Mouse (Mus musculus) left cerebral cortex, postnatal 14 days (tissue): ENCODE data around the gene Susd2. TPM values are rescaled to one million over a fixed set of nuclear protein-coding genes. Genes with fewer than 3 reads are reported as not detected.

Experiments used
- DNase-seq, 2 experiments: peaks; one replicate each; pipeline ENCODE4 v3.0.0; 2021 to 2022; ENCODE audit warnings: low spot score in 2 of 2, mixed read lengths in 1 of 2
- intact Hi-C: fragments of 180-260 bp; cut with DNase I; formaldehyde crosslinking; loops from one replicate; pipeline ENCODE4 v1.15.1; 2025
- total RNA-seq, 2 experiments: library from RNA; stranded (reverse); gene quantifications; 2 replicates each; pipeline ENCODE4 v1.2.3; 2021

Gene Susd2
- total RNA-seq, 2 experiments from 2014 or later = 4.3 to 4.8 TPM

DNA sequence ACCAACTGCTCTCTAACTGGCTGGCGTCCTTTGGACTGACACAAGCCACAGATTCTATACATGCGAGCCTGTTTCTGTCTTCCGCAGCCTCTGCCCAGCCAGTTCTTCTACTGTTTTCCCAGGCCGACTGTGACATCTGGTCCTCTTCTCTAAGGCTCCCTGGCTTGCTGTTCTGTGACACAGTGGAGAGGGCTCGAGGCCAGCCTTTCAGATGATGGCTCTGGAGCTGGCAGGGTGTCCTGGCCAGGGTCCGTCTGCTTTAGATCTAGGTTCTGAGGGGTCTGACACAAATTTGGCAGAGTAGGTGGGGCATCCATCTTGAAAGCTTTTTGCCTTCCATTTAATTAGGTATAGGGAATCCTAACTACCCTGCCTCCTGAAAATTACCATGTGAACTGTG is 17.6 kb upstream of the Susd2 start:
- DNase-seq = no peak
- intact Hi-C loops = no loop called here

DNA sequence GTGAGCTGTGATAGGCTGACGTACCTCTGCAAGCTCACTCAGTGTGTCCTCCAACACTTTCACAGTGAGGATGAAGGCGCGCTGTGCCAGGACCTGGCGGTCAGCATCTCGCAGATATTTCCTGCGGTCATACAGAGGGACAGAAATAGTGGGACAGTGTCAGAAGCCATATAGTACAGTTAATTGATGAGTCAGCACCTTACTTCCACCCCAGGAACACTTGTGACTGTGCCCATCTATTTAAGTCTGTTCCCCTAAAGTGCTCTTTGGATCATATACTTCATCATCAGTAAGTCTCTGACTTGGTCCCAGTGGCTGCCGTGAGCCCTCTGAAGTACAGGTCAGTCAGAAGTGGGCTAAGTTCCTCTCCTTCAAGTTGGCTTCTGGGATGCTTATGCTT is 14.0 kb upstream of the Susd2 start:
- intact Hi-C loops = no loop called here

DNA sequence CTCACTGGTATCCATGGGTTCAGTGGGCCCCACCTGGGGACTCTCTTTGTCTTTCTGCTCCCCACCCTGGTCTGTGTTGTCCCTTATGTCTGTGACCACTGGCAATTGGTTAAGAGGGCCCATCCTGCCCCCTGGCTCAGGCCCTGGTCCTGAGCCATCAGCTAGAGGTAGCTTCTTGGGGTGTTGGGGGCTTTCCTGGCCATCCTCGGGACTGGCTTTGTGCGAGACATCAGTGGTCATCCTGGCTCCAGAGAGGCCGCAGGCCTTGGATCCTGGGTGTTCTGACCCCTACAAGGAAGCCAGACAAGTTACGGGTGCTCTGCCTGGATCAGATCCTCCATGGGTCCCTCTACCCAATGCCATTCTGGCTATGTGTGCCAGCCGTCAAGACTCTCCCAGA is 13.4 kb upstream of the Susd2 start:
- DNase-seq = no peak
- intact Hi-C loops = no loop called here

More for the DNA sequence above, 14.0 kb upstream of the Susd2 start:
- no peak for DNase-seq

DNA sequence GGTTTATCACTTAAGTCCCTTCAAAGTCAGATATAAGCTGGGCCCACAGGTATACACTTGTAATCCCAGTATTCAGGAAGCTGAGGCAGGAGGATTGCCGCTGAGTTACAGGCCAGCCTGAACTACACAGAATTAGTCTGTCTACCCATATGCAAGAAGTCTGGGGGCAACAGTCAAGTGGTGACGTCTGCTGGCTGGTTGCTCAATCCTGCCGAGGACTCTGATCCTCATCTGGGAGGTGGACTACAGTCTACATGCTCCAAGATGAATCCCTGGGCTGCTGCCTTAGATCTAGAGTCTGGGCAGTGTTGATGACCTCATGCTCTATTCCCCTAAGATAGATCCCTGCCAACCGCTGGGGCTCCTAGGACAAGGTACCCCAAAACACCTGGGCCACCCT is 10.2 kb upstream of the Susd2 start:
- DNase-seq = no peak
- intact Hi-C loops = no loop called here

DNA sequence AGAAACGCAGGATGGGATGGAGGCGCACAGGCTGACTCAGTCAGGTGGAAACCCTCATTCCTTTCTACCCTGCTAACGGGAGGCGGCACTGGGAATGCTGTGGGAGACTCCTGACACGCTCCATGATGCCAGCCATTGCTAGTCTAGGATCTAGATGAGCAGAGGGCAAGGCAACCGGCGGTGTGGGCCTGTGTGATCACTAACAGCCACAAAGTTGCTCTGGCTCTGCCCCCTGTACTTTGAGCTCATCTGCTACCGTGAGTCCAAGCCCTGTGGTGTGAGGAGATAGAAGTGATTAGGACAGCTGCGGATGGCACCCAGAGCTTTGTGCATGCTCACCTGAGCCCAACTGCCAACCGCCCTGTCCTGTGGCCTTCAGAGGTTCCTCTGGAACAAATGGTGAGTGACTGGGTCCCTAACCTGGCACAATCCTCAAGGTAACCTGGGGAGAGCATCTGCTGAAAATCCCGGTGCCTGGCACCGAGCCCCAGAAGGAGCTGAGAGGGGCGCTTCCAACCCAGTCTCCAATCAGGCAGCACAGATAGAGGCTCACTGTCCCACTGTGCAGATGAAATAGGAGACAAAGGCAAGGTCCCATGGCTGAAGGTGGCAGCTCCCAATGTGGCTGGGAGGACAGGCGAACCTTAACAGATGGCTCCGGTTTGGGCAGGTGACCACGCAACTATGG is 7.7 kb upstream of the Susd2 start:
- no peak for DNase-seq
- intact Hi-C loops = no loop called here

DNA sequence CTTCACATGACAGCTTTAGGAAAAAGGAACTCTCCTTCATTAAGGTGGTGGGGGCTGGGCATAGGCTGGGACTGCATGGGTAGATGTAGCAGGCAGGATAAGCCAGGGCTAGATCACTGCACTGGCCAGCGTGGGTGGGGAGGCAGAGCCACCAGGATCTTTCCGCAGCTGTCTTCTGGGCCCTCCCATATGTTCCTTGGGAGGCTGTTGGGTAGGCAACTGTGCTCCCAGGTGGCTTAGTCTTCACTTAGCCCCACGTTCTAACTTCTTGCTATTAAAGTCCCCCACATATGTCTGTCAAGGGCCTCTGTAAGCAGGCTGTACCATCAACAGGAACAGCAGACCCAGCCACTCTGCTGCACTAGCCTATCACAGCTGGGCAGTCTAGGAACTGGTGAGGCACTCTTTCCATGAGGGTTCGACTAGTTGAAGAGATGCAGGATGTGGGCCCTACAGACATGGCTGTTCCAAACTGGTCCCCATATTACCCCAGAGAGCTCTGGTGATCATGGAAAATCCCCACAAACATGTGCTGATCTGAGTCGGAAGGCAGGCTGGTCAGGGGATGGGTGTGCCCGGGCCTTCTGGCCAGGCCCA is 6.6 kb upstream of the Susd2 start:
- no peak for DNase-seq
- intact Hi-C loops = no loop called here

DNA sequence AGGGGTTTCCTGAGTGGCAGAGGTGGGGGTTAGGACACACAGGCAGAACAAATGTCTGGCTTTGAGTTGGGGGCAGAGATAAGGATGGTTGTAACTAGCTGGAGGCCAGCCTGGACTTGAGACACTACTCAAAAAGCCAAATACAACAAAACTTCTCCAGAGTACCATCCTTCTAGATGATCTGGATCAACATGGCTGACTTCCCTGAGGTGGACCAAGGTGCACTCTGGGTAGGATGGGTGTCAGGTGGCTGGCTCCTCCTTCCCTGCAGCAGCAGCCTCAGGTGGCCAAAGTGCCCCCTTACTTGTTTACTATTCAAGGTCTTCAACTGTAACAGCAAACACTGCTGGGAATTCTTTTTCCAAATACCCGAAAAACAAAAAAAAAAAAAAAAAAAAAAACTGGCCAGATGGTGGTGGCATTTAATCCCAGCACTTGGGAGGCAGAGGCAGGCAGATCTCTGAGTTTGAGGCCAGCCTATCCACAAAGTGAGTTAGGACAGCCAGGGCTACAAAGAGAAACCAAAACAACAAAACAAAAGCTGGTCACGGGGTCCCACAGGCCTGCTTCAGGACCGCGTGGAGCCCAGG is 5.7 kb upstream of the Susd2 start:
- intact Hi-C loops = no loop called here
- no peak for DNase-seq

DNA sequence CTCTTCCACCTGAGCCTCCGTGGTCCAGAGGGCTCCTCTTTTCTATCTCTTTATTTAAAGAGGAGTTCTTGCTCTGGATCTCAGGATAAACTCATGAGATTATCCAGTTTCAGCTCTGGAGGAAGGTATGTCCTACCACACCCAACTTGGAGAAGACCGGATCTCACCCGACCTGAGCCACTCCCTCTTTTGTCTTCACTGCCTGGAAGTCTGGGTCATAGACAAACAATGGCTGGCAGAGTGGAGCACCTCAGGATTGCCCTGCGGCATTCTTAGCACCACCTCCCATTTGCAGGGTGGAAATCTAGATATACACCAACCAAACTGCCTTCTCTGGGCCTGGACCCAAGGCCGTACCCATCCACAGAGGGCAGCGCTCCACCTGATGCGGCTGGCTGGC is 5.2 kb upstream of the Susd2 start:
- intact Hi-C loops = no loop called here

DNA sequence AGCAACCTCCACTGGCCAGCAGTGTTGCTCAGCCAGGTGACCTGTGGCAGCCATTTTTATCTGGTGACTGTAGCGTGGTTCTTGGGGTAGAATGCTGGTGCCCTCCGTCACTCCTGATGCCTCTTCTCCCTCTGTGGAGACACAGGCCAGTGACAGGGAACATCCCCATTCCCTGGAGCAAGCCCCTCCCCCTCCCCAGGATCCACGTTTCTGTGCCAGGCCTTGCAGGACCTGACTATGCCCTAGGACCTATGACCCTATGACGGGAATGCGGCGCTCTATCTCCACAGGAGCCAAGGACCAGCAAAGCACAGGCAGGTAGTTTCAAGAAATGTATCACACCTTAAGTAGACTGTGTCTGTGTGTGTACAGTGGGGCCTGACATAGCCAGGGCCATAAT is 4.3 kb upstream of the Susd2 start:
- no peak for DNase-seq
- intact Hi-C loops = no loop called here

More for the DNA sequence above, 5.2 kb upstream of the Susd2 start:
- no peak for DNase-seq

DNA sequence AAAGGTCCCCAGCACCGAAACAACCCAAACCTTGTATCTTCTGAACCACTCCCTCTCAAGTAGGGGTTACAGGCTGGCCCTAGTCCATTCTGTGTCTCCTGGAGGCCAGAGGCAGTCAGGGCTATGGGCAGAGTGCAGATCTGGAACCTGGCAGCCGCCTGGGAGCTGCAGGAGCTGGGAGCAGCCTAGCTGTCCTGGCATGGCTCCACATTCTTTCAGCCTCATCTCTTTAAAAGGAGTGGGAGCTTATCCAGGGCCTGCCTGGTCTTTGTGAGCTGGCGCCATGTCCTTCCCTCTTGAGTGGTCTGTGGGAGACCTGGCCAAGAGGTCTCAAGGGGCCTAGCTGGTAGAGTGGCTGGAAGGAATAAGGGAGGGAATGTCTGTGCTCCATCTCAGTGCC is 3.6 kb upstream of the Susd2 start:
- intact Hi-C loops = no loop called here
- peak in 1 of 2 experiments; percentile 70 for DNase-seq

DNA sequence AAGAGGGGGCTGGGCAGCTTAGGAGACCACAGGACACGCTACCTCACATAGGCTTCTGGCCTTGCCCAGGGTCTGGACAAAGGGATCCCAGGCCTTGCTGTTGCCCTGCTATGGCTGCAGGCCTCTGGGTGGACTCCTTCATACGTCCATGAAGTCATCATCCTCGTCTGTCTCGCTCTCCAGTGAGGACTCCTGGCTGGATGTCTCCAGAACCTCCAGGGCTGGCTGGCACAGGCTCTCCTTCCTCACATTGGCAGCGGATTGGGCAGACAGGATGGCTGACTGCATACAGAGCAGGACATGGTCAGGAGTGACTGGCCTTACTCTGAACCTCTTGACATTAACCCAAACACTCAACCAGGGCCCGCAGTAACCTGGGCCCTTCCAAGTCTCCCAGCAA is 2.6 kb upstream of the Susd2 start:
- DNase-seq = no peak
- intact Hi-C loops = no loop called here

DNA sequence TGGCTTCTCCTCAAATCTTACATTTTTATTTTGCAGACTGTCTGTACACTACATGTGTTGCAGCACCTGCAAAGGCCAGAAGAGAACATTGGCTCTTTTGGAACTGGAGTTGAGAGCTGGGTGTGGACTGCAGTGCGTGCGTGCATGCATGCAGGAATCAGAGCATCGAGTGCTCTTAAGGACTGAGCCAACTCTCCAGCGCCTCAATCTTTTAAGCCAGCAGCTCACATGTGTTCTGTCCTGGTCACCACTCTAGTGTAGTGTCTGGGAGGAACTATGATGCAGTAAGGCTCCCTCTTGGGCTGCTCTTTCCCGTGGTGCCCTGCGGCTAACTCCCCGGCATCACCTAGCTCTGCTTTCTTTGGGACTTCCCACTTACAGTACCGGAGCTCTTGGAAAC is 1.8 kb upstream of the Susd2 start:
- intact Hi-C loops = no loop called here
- no peak for DNase-seq

DNA sequence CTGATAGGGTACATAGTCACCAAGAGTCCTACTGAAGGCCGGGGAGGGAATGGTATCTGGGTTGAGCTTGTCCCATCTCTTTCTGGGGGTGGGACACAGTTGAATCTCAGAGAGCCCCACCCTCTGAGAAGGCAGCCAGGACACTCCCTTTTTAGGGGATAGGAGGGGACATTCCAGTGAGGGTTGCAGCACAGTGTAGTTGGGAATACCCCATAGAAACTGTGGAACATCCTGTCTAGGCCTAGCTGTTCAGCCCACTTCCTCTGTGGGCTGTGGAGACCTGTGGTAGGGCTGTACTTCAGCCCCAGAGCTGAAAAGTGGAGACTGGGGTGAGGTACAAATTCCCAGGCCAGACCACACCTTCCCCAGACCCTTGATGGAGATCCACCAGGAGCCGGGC is 917 bp downstream of the Susd2 start:
- intact Hi-C loops = no loop called here
- DNase-seq = no peak

DNA sequence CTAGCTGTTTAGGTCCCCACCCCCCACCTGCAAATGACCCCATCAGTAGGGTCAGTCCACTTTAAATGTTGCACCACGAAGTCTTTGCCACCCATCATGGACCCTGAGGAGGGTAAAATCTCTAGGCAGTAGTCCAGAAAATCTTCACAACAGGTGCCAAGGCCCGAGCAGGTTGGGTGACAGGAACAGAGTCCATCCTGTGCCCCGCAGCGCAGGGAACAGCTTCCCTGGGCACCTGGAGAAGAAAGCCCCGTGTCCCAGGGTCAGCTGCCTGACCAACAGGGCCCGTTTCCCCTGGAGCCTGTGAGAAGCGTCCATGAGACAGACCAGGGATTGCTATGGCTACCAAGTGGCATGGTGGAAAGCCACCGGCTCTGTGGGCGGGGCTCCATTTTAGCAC is 1.4 kb downstream of the Susd2 start:
- no peak for DNase-seq
- intact Hi-C loops = no loop called here

DNA sequence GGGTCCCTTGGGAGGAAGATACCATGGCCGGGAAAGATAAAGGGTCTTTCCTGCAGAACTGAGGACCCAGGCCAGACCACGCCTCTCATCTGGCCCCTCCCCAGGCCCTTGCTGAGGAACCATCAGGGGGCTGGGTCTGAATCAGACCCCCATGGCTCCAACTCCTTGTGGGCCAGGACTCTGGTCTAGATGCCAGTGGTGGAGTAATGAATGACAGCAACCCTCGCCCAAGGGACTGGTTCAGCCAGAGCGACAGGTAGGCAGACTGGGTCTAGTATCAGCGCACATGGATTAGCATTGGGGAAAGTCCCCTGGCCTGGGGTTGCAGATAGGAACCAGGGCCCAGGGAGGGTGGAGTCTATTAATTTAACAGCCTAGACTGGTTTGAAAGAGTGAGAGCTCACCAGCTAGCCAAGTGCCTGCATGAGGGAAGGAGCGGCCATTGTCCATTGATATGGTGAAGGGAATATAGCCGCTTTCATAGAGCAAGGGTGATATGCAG is 2.0 kb downstream of the Susd2 start:
- DNase-seq = no peak
- intact Hi-C loops = no loop called here

DNA sequence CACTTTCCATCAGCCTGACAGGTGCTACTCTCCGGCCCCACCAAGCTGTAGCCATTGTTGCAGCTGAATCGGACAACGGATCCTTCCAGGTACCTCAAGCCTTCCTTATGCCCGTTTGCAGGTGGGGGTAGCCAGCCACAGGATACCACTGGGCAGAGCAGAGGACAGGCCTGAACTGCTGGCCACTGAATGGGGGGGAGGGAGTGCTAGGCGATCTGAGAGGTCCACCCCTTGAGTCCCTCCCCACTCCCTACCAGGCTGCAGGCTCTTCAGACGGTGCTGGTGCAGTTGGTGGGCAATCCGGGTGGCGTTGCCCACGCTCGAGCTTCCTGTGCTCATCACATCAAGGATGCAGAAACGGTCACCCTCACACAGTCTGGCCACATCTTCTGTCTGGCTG is 6.1 kb downstream of the Susd2 start:
- intact Hi-C loops = loop anchor here (5.0 kb wide), 3 partner anchors 65 to 220 kb away; no protein-coding TSS in a partner anchor
- DNase-seq = no peak

DNA sequence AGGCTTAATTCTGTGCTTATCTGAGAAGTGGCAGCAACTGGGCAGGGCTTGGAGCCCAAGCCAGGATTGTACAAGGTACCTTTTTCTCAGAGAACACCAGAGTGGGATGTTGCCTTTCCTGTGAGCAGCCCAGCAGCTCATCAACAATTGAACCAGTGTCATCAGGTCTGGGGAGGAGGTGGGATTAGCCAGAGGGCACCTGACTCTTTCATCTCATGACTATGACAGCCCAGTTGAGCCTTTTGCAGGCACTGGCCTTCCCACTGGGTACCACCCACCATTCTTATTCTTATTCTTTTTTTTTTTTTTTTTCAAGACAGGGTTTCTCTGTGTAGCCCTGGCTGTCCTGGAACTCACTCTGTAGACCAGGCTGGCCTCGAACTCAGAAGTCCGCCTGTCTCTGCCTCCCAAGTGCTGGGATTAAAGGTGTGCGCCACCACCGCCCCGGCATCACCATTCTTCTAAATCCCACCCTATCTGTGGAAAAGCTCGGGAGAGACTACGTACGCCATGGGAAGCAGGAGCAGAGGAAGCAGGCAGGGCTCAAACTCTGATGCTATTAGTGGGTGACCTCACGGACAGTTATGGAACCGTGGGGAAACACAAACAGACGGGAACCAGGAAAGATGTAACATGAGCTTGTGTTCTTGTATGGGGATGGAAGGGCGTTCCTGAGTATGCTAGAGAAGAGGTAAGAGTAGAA is 7.6 kb downstream of the Susd2 start:
- no peak for DNase-seq
- intact Hi-C loops = loop anchor here (5.0 kb wide), 3 partner anchors 66 to 221 kb away; no protein-coding TSS in a partner anchor

DNA sequence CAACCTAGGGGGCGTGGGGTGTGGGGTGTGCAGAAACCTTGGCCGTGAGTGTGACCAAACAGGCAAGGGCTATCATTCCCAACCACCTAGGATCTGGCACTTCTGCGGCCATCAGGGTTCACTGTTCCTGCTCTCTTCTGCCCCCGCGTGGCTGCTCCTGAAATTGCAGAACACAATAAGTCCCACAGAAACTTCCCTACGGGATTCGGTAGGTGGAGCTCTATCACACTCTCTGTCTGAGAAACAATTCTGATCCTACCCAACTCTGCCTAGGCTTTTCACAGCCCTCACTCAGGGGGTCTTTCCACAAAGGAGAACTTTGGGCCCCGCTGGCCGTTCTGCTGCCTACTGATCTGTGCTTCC is 8.1 kb downstream of the Susd2 start:
- peak; percentile 86 to 87 for DNase-seq
- intact Hi-C loops = loop anchor here (2.0 to 5.0 kb wide), 4 partner anchors 49 to 222 kb away; no protein-coding TSS in a partner anchor

DNA sequence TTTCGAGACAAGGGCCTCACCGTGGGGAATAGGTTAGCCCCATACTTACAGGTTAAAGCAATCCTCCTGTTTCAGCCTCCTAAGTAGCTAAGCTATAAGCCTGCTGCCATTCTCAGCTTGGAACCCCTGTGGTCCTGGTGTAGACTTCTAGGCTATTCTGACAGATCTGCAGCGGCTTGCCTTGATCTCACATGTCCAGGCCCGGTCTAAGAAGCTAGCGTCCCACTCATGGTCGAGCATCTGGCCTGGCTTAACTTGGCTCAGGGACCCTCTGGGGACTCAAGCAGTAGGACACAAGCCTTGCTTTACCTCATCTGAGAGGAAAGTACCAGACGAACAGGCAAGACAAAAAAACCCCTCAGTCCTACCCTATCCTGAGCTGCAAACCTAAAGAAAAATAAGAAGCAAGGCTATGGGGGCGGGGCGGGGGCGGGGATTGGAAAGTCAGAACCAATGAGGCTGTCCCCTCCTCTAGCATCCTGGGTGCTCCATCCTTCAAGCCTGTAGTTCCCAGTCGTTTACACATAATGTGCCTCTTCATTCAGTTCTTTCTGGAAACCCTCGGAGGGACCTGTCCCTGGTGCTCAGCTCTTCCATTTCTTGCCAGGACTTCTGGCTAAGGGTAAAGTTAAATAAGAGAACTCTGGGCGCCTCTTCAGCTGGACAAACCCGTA is 8.7 kb downstream of the Susd2 start:
- intact Hi-C loops = loop anchor here (2.0 to 5.0 kb wide), 4 partner anchors 48 to 222 kb away; no protein-coding TSS in a partner anchor
- DNase-seq = no peak

DNA sequence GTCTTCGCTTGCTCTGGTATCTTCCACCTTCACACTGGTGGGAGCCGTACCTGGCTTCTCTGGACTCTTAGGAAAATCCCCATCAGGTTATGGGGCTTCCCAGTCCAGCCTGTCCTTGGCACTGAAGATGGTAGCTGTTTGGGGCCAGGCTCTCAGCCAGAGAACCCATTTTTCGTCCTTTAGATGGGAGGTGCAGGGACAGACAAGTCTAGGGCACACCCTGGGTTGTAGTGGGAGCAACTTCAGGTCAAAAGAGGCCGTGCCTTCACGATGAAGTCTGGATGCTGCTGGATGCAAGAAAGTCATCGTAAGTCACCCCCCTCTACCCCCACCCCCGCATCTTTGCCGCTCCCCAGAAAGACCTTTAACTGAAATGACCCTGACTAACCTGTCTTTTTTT is 9.2 kb downstream of the Susd2 start:
- DNase-seq = no peak
- intact Hi-C loops = loop anchor here (2.0 to 5.0 kb wide), 4 partner anchors 48 to 223 kb away; no protein-coding TSS in a partner anchor
